Mouse (Mus musculus) limb, embryonic 14.5 days (tissue): ENCODE data around the gene Pdzd2. TPM values are rescaled to one million over a fixed set of nuclear protein-coding genes. Genes with fewer than 3 reads are reported as not detected.

Experiments
- ATAC-seq: fragments of 200-750 bp; cut with Nextera tagmentation; 2 replicates; pipeline ENCODE4 v1.8.0; 2017; ENCODE audit warnings: low read depth, moderate number of reproducible peaks, moderate TSS enrichment; ENCODE audit not compliant: low FRiP score
- DNase-seq: peaks from one replicate; pipeline ENCODE4 v3.0.0-alpha.2; 2015; ENCODE audit warnings: low spot score
- H3K27ac ChIP-seq: fragments of 300-500 bp; sonication (generic); replicated peaks from 2 replicates; pipeline ENCODE4 v1.5.1; 2014; ENCODE audit warnings: low read depth, mild to moderate bottlenecking, low read length, moderate library complexity, mixed read lengths
- H3K27me3 ChIP-seq: fragments of 300-500 bp; sonication (generic); 2 replicates; pipeline ENCODE4 v1.6.1; 2014; ENCODE audit warnings: low read length, mixed read lengths; ENCODE audit not compliant: control insufficient read depth, insufficient read depth
- H3K36me3 ChIP-seq: fragments of 300-500 bp; sonication (generic); 2 replicates; pipeline ENCODE4 v1.6.1; 2014; ENCODE audit warnings: mild to moderate bottlenecking, low read length, moderate library complexity, mixed read lengths; ENCODE audit not compliant: control insufficient read depth, insufficient read depth
- H3K4me1 ChIP-seq: fragments of 300-500 bp; sonication (generic); 2 replicates; pipeline ENCODE4 v1.6.1; 2014; ENCODE audit warnings: antibody characterized with exemption, low read length, mixed read lengths; ENCODE audit not compliant: control insufficient read depth, insufficient read depth
- H3K4me2 ChIP-seq: fragments of 300-500 bp; sonication (generic); replicated peaks from 2 replicates; pipeline ENCODE4 v1.6.1; 2014; ENCODE audit warnings: low read depth, mild to moderate bottlenecking, low read length, moderate library complexity; ENCODE audit not compliant: severe bottlenecking
- H3K4me3 ChIP-seq: fragments of 300-500 bp; sonication (generic); replicated peaks from 2 replicates; pipeline ENCODE4 v1.5.1; 2014; ENCODE audit warnings: low read length
- H3K9ac ChIP-seq: fragments of 300-500 bp; sonication (generic); 2 replicates; pipeline ENCODE4 v1.6.1; 2014; ENCODE audit warnings: mild to moderate bottlenecking, low read depth, low read length, moderate library complexity; ENCODE audit not compliant: severe bottlenecking
- H3K9me3 ChIP-seq: fragments of 300-500 bp; sonication (generic); 2 replicates; pipeline ENCODE4 v1.6.1; 2016; ENCODE audit warnings: low read length; ENCODE audit not compliant: control insufficient read depth
- POLR2A ChIP-seq: fragments of 200-500 bp; IDR thresholded peaks from 2 replicates; pipeline ENCODE4 v1.8.0; 2012; ENCODE audit warnings: inconsistent platforms, mild to moderate bottlenecking, moderate library complexity, borderline replicate concordance; ENCODE audit not compliant: insufficient read depth, insufficient read length; ENCODE audit errors: extremely low read depth
- WGBS: fragments of 180-500 bp; shearing (Covaris S2); extraction: QIAGEN DNeasy Blood & Tissue Kit; methylation state at CpG from one replicate; pipeline ENCODE4 v1.1.7; 2014; 5-methylcytosine and 5-hydroxymethylcytosine counted together
- polyA plus RNA-seq, 2 experiments: library from polyadenylated mRNA; depleted of rRNA in 1 of 2; stranded (reverse) in 1 of 2; unstranded in 1 of 2; fragments of >200 nt; fragmentation: Nextera tagmentation in 1 of 2; extraction: Ambion mirVana in 1 of 2; gene quantifications; 2 replicates each; pipeline versions ENCODE4 v1.2.1 to v1.2.3; 2012 to 2014

Pdzd2 gene
- polyA plus RNA-seq, 2 experiments = 14.6 to 26.4 TPM

DNA sequence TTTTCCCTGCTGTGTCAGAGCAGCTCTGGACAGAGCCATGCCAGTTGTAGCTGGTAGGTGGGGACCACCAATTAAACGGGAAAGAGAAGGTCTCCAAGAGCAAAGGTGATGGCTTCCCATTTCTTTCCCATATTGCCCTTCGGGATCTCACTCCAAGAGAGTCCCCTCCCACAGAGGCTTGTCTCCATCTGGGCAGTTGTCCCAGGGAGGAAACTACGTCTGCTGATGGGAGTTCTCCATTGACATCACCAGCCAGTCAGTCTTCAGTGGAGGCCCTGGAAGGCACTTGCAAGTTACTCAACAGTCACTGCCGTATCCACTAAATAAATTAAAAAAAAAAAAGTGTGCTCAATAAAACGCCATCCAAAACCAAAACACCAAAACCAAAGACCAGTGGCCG is 194.1 kb downstream of the Pdzd2 start:
- WGBS = 51% methylated on average over 6 of the region's 6 CpGs
- no peak overlapping the region for H3K27ac ChIP-seq

DNA sequence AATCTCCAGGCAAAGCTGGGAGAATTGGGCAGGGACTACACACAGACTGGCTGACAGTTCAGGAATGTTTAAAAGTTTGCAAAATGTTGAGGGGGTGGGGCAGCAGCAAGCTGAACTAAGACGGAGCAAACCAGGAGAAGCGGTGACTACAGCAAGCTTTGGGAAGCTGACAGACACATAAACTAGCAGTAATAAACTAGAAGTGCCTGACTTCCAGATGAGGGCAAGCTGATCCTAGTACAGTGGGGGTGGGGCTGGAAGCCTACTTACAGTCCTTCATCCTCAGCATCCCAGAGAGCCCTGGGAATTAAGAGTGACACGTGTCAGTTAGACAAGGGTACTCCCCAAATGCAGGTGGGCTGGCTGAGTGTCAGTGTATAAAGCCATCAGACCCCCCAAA is 194.5 kb downstream of the Pdzd2 start:
- Histone ChIP-seq H3K27me3 (no peaks in the 10 kb centered on the region), H3K4me3 (no peak overlapping the region), H3K4me2 (0 out of 2 replicates have a peak overlapping the region, but pooled peaks have one; percentile 4), H3K9me3 (no peaks in the 10 kb centered on the region), H3K9ac (no peak overlapping the region), H3K4me1 (peaks cover 49% of the 10 kb centered on the region), H3K36me3 (no peaks in the 10 kb centered on the region), H3K27ac (no peak overlapping the region)
- ATAC-seq = no peak
- no peak for TF ChIP-seq POLR2A
- no peak for DNase-seq
- 16% methylated on average over 3 of the region's 3 CpGs for WGBS

More for the DNA sequence above, 194.1 kb downstream of the Pdzd2 start:
- H3K4me3 ChIP-seq = no peak overlapping the region
- H3K27me3 ChIP-seq = no peaks in the 10 kb centered on the region
- ATAC-seq (no peak), DNase-seq (no peak)
- peaks cover 50% of the 10 kb centered on the region for H3K4me1 ChIP-seq
- H3K9me3 ChIP-seq = no peaks in the 10 kb centered on the region
- H3K4me2 ChIP-seq = peak overlapping the region; percentile 4; the same call in 1 of the 2 replicates
- TF ChIP-seq POLR2A = no peak
- H3K9ac ChIP-seq = no peak overlapping the region
- H3K36me3 ChIP-seq = no peaks in the 10 kb centered on the region

DNA sequence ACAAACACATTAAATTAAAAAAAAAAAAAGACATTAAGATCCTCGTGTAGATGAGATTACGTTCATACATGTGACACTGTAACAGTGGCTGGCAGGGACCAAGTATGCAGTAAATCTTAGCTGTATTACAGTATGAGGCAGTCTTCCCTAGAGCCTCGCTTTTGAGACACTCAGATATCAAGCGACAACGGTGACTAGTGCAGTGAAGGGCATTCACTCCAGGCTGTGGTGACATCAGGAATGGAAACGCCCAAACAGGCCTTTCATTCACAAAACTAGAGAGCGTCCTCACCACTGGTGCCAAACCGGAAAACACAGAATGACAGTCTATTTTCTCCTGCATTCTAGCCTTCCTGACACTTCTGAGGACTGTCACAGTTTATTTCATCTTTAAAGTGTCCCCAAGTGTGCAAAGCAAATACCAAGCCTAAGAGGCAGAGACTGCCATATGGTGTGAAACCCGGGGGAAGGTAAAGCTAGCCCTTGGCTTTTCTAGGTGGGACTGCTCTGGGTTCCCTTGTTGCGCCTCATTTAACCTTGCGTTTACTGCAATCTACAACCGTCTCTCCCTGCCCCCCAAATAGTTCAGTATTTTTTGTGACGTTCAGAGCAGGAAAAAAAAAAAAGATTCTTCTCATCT is 195.9 kb downstream of the Pdzd2 start:
- H3K4me2 ChIP-seq = no peak overlapping the region
- no peak overlapping the region for H3K27ac ChIP-seq
- DNase-seq = no peak
- H3K36me3 ChIP-seq = no peaks in the 10 kb centered on the region
- 74% methylated on average over 13 of the region's 13 CpGs for WGBS
- no peak for ATAC-seq
- H3K4me3 ChIP-seq = no peak overlapping the region
- H3K27me3 ChIP-seq = no peaks in the 10 kb centered on the region
- H3K9ac ChIP-seq = no peak overlapping the region
- H3K9me3 ChIP-seq = no peaks in the 10 kb centered on the region
- peaks cover 47% of the 10 kb centered on the region for H3K4me1 ChIP-seq
- no peak for TF ChIP-seq POLR2A

DNA sequence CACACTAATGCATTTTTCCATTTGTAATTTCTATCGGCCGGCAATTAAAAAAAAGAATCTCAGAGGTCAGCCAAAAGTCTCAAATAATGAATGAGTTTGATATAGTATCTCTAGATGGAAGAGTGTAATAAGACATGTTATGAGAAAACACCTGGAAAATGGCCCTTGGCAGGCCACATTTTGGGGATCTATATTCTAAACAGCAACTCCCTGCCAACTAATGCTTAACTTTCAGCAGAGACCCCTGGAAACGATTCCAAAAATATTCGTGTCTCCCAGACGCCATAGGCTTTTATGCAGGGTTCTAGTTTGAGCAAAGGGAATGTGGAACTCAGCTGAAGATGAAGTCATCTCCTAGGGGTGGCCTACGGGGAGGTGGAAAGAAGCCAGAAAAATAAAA is 197.4 kb downstream of the Pdzd2 start:
- 41% methylated on average over 6 of the region's 6 CpGs for WGBS
- no peak for TF ChIP-seq POLR2A
- Histone ChIP-seq H3K9me3 (no peaks in the 10 kb centered on the region), H3K4me1 (peaks cover 44% of the 10 kb centered on the region), H3K27ac (no peak overlapping the region), H3K4me3 (no peak overlapping the region), H3K9ac (no peak overlapping the region), H3K36me3 (no peaks in the 10 kb centered on the region), H3K27me3 (no peaks in the 10 kb centered on the region), H3K4me2 (no peak overlapping the region)
- ATAC-seq (no peak), DNase-seq (peak; percentile 69)

DNA sequence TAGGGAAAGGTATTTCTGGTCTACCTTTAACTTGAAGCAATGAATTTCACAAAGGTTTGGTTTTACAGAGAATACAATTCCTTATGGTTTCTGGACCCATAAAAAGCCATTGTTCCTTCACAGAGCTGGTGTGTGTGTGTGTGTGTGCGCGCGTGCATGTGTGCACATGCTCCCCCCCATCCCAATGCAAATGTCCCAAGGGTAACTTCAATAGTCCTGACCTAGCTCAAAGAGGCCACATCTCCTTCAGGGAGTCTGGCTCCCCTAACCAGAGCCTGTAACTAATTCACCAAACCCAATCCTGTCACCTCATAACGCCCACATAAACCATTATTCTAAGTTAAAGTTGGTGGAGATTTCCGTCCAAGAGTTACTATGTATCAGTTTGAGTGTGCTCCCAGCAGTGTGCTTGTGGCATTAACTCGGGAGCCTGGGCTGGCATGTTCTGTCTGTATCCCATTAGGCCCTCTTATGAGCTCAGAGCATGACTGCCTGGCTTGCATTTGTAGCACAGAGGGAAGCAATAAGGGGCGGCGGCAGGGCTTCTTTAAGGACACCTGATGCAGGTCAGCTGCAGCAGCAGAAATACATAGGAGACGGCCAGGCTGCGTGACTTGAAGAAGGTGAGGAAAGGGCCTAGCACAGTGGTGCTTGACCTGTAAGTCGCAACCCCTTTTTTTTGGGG is 200.0 kb downstream of the Pdzd2 start:
- Histone ChIP-seq H3K4me3 (no peak overlapping the region), H3K9ac (no peak overlapping the region), H3K4me1 (peaks cover 28% of the 10 kb centered on the region), H3K36me3 (no peaks in the 10 kb centered on the region), H3K27ac (no peak overlapping the region), H3K9me3 (no peaks in the 10 kb centered on the region), H3K27me3 (no peaks in the 10 kb centered on the region), H3K4me2 (no peak overlapping the region)
- 44% methylated on average over 11 of the region's 11 CpGs for WGBS
- TF ChIP-seq POLR2A = no peak
- ATAC-seq = peak; percentile 35; the same call in 1 of the 2 replicates
- DNase-seq = no peak
